Mouse (Mus musculus) midbrain, embryonic 12.5 days (tissue): Measurements from ENCODE around the gene Rdh11. TPM values are rescaled to one million over a fixed set of nuclear protein-coding genes. Genes with fewer than 3 reads are reported as not detected.
"Not testable (repeated sequence)": the region's sequence is repeated elsewhere in the genome, so short reads cannot be mapped to it uniquely, and the experiment has no call there.

ENCODE experiments used
- ATAC-seq: fragments of 200-750 bp; cut with Nextera tagmentation; 2 replicates; pipeline ENCODE4 v1.8.0; 2017; ENCODE audit warnings: low read depth, moderate TSS enrichment, moderate library complexity; ENCODE audit not compliant: low FRiP score
- H3K27ac ChIP-seq: fragments of 300-500 bp; sonication (generic); replicated peaks from 2 replicates; pipeline ENCODE4 v1.5.1; 2016; ENCODE audit warnings: mild to moderate bottlenecking
- H3K27me3 ChIP-seq: fragments of 300-500 bp; sonication (generic); 2 replicates; pipeline ENCODE4 v1.6.1; 2016; ENCODE audit warnings: mild to moderate bottlenecking
- H3K36me3 ChIP-seq: fragments of 300-500 bp; sonication (generic); 2 replicates; pipeline ENCODE4 v1.6.1; 2016
- H3K4me1 ChIP-seq: fragments of 300-500 bp; sonication (generic); 2 replicates; pipeline ENCODE4 v1.6.1; 2016
- H3K4me2 ChIP-seq: fragments of 300-500 bp; sonication (generic); replicated peaks from 2 replicates; pipeline ENCODE4 v1.6.1; 2016; ENCODE audit warnings: mild to moderate bottlenecking, moderate library complexity
- H3K4me3 ChIP-seq: fragments of 300-500 bp; sonication (generic); 2 replicates; pipeline ENCODE4 v1.5.1; 2016; ENCODE audit warnings: mild to moderate bottlenecking
- H3K9ac ChIP-seq: fragments of 300-500 bp; sonication (generic); replicated peaks from 2 replicates; pipeline ENCODE4 v1.6.1; 2016; ENCODE audit warnings: mild to moderate bottlenecking, moderate library complexity
- H3K9me3 ChIP-seq: fragments of 300-500 bp; sonication (generic); 2 replicates; pipeline ENCODE4 v1.6.1; 2016; ENCODE audit warnings: mild to moderate bottlenecking
- WGBS: fragments of 180-500 bp; shearing (Covaris S2); methylation state at CpG from one replicate; pipeline ENCODE4 v1.1.7; 2016; 5-methylcytosine and 5-hydroxymethylcytosine counted together
- polyA plus RNA-seq: library from polyadenylated mRNA; unstranded; fragments of >200 nt; fragmentation: Nextera tagmentation; extraction: Ambion mirVana; gene quantifications from 2 replicates; pipeline ENCODE4 v1.2.1, GENCODE M21; 2016

Rdh11 gene
- polyA plus RNA-seq: 28.3 and 28.4 TPM in 2 replicates

DNA sequence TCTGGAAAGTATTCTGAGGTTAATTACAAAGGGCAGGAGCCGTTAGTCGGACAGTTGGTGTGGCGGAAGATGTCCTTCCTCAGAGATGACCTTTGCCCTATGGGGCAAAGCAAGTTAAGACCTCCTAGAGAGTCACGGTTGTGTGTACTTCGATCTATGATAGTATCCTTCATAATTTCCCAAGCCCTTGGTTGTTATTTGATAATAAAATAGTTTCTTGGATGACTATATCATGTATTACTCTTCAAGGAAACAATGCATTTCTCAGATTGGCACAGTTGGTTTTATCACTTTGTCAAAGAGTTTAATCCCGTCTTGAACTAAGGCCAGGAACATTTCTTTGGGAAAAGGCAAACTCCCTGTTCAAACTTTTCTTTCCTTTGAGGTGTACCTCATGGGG is at the start of gene Rdh11:
Rdh11 (minus strand) TSS at position 101 of the 400 bp plus-strand sequence.
- H3K9ac ChIP-seq: peak within 1 kb of the TSS; percentile 76
- no peaks in the 10 kb centered on the region for H3K9me3 ChIP-seq
- H3K27ac ChIP-seq: peak within 1 kb of the TSS; percentile 54
- H3K36me3 ChIP-seq: peaks cover 13% of the 10 kb centered on the region
- no peaks in the 10 kb centered on the region for H3K27me3 ChIP-seq
- peak within 1 kb of the TSS; percentile 84 for H3K4me2 ChIP-seq
- ATAC-seq: no peak
- 66% methylated on average over 6 of the region's 6 CpGs for WGBS
- H3K4me1 ChIP-seq: peaks cover 13% of the 10 kb centered on the region
- H3K4me3 ChIP-seq: peak within 1 kb of the TSS; percentile 72

DNA sequence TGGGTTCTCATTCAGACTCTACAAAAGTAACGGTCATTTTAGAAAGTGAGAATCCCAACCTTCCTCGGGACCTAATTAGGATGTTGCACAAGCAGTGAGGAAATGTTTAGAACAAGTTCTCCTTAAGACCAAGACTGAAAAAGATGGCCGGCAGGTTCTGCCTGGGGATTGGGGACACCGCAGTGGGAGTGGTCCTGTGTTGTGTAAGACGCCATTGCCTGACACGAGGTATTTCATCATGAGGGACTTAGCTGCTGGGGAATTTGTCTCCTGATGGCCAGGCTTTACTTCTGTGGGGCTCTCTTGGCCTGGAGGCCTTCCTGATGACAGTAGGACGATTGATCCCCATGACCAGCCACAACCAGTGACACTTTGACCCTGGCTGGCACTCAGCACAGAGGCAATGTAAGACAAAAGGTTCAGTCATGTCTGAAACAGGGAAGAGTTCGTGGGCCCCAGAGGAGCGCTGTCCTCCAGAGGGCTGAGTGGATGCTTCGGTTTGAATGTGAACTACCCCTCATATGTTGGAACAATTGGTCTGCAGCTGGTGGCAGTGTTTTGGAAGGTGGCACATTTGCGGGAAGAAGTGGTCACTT is 43.5 kb upstream of the Rdh11 start:
- 78% methylated on average over 11 of the region's 11 CpGs for WGBS

GRCm38 (mm10) chr12:79217511-79217910 is 25.4 kb upstream of the Rdh11 start:
- no peaks in the 10 kb centered on the region for H3K4me1 ChIP-seq
- H3K36me3 ChIP-seq: no peaks in the 10 kb centered on the region
- no peak for ATAC-seq
- H3K27me3 ChIP-seq: no peaks in the 10 kb centered on the region
- H3K9ac ChIP-seq: no peak overlapping the region
- WGBS: 75% methylated on average over 5 of the region's 5 CpGs
- no peak overlapping the region for H3K4me3 ChIP-seq
- H3K9me3 ChIP-seq: no peaks in the 10 kb centered on the region
- no peak overlapping the region for H3K4me2 ChIP-seq
- no peak overlapping the region for H3K27ac ChIP-seq

More for the DNA sequence above, 43.5 kb upstream of the Rdh11 start:
- H3K9ac ChIP-seq: no peak overlapping the region
- no peak for ATAC-seq
- H3K27me3 ChIP-seq: no peaks in the 10 kb centered on the region
- H3K9me3 ChIP-seq: no peaks in the 10 kb centered on the region
- H3K4me3 ChIP-seq: no peak overlapping the region
- H3K27ac ChIP-seq: no peak overlapping the region
- peaks cover 65% of the 10 kb centered on the region for H3K36me3 ChIP-seq
- H3K4me2 ChIP-seq: no peak overlapping the region
- no peaks in the 10 kb centered on the region; the same call in 1 of the 2 replicates for H3K4me1 ChIP-seq

- ATAC-seq: no peak
- Histone ChIP-seq H3K27ac (no peak overlapping the region), H3K4me3 (no peak overlapping the region), H3K27me3 (no peaks in the 10 kb centered on the region), H3K36me3 (no peaks in the 10 kb centered on the region), H3K4me2 (no peak overlapping the region), H3K9ac (no peak overlapping the region), H3K9me3 (no peaks in the 10 kb centered on the region), H3K4me1 (peaks cover 5% of the 10 kb centered on the region)
- WGBS: 87% methylated on average over 8 of the region's 8 CpGs
Observed at GRCm38 (mm10) chr12:79211447-79211846, 19.4 kb upstream of the Rdh11 start.

- ATAC-seq: no peak; the same call in 1 of the 2 replicates
- H3K27me3 ChIP-seq: no peaks in the 10 kb centered on the region
- peaks cover 5% of the 10 kb centered on the region for H3K4me1 ChIP-seq
- H3K9me3 ChIP-seq: no peaks in the 10 kb centered on the region
- peak within 1 kb of the TSS; percentile 65 for H3K4me2 ChIP-seq
- WGBS: 6% methylated on average over 13 of the region's 13 CpGs
- H3K36me3 ChIP-seq: no peaks in the 10 kb centered on the region
- peak within 1 kb of the TSS; percentile 21; the same call in 1 of the 2 replicates for H3K9ac ChIP-seq
- H3K4me3 ChIP-seq: peak within 1 kb of the TSS; percentile 44
- H3K27ac ChIP-seq: no peak within 1 kb of the TSS
Observed at GRCm38 (mm10) chr12:79208703-79209464, 16.8 kb upstream of the Rdh11 start, which contains the start of gene Rdh12. Gene Rdh12 (plus strand): TSS chr12:79208914.

DNA sequence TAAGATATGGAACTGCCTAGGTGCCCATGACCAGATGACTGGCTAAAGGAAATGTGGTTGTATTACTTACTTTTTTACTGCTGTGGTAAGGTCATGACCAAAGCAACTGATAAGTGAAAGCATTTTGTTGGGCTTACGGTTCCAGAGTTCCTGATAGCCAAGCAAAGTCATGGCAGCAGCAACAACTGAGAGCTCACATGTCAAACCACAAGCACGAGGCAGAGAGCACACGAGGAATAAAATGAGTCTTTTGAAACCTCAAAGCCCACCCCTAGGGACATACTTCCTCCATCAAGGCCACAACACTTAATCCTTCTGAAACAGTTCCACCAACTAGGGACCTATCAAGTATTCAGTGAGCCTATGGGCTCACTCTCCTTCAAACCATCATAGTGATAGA is 9.8 kb upstream of the Rdh11 start:
- no peak for ATAC-seq
- Histone ChIP-seq H3K27ac (no peak overlapping the region), H3K4me1 (no peaks in the 10 kb centered on the region), H3K27me3 (no peaks in the 10 kb centered on the region), H3K36me3 (no peaks in the 10 kb centered on the region), H3K9ac (no peak overlapping the region), H3K4me3 (no peak overlapping the region), H3K4me2 (no peak overlapping the region), H3K9me3 (no peaks in the 10 kb centered on the region)
- WGBS: 73% methylated on average over 3 of the region's 3 CpGs

DNA sequence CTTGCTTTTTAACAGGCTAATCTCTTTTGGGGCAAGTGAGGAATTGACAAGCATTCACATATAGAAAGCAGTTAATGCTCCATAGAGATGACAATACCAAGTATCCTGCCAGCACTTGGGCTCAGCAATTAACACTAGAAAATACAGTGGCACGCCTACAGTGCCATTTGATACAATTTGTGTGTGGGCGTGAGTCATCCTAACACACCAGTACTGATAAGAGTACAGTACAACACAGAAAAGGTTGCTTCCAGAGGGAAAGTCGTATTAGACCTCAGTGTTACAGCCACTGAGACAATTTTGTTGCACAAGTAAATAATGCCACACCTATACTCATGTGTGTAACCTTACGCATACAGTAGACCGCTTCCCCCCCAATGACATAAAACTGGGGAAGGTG is 5.0 kb upstream of the Rdh11 start:
- Histone ChIP-seq H3K4me2 (no peak overlapping the region), H3K4me3 (no peak overlapping the region), H3K27ac (no peak overlapping the region), H3K9me3 (no peaks in the 10 kb centered on the region), H3K36me3 (no peaks in the 10 kb centered on the region), H3K9ac (no peak overlapping the region), H3K27me3 (no peaks in the 10 kb centered on the region), H3K4me1 (no peaks in the 10 kb centered on the region)
- 87% methylated on average over 5 of the region's 5 CpGs for WGBS
- no peak for ATAC-seq

DNA sequence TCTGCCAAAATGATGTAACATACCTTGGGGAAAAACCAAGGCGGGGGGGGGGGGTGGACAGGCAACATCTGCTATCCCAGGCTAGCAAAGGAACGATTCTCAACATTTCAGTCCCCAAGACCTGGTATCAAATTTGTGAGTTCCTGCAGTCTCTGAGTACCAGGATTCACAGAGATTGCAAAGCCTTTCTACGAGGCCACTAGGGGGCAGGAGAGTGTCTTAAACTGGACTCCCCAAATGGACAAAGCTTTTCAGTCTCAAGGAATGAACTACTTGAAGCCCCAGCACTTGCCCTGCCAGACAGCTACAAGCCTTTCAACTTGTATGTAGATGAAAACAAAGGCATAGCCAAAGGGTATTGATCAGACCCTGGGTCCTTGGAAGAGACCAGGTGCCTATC is 1.3 kb upstream of the Rdh11 start:
- Histone ChIP-seq H3K4me2 (no peak overlapping the region), H3K27ac (no peak overlapping the region), H3K9ac (no peak overlapping the region), H3K27me3 (no peaks in the 10 kb centered on the region), H3K36me3 (peaks cover under 1% of the 10 kb centered on the region; the same call in 1 of the 2 replicates), H3K9me3 (no peaks in the 10 kb centered on the region), H3K4me3 (no peak overlapping the region), H3K4me1 (peaks cover 13% of the 10 kb centered on the region)
- WGBS: 9% methylated on average over 3 of the region's 3 CpGs
- ATAC-seq: no peak

DNA sequence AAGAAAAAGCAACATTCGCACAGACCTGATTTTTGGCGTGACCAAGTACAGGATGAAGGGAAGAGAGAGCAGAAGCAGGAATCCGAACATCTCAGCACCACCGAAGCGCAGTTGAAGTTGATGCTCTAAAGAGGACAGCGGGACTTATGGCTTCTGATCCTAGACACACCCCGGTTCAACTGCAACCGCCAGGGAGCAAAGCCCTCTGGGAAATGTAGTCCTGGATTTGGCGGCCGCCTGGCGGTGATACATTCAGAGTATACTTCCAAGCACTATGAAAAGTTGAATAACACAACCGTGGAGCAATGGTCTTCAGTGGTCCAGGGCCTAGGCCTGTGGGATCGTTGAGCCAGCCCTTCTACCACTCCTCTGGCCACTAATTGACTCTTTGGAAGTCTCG is 392 bp downstream of the Rdh11 start:
- Histone ChIP-seq H3K9ac (peak overlapping the region; percentile 76), H3K9me3 (no peaks in the 10 kb centered on the region), H3K27me3 (no peaks in the 10 kb centered on the region), H3K4me1 (peaks cover 13% of the 10 kb centered on the region), H3K4me3 (peak overlapping the region; percentile 72), H3K36me3 (peaks cover 18% of the 10 kb centered on the region), H3K27ac (peak overlapping the region; percentile 54), H3K4me2 (peak overlapping the region; percentile 84)
- 6% methylated on average over 14 of the region's 14 CpGs for WGBS
- peak; percentile 89 for ATAC-seq

- H3K27ac ChIP-seq: peak overlapping the region; percentile 54
- peak overlapping the region; percentile 84 for H3K4me2 ChIP-seq
- peaks cover 24% of the 10 kb centered on the region for H3K36me3 ChIP-seq
- ATAC-seq: peak; percentile 91
- peak overlapping the region; percentile 76 for H3K9ac ChIP-seq
- H3K9me3 ChIP-seq: no peaks in the 10 kb centered on the region
- peak overlapping the region; percentile 72 for H3K4me3 ChIP-seq
- no peaks in the 10 kb centered on the region for H3K27me3 ChIP-seq
- peaks cover 13% of the 10 kb centered on the region for H3K4me1 ChIP-seq
- under 1% methylated on average over 18 of the region's 18 CpGs for WGBS
Observed at GRCm38 (mm10) chr12:79190931-79191673, 991 bp downstream of the Rdh11 start.

GRCm38 (mm10) chr12:79185160-79185559 is 6.9 kb downstream of the Rdh11 start:
- H3K4me3 ChIP-seq, ATAC-seq, H3K9ac ChIP-seq, H3K9me3 ChIP-seq, H3K4me1 ChIP-seq, H3K27me3 ChIP-seq, H3K27ac ChIP-seq, H3K4me2 ChIP-seq: not testable (repeated sequence)
- 86% methylated on average over 5 of the region's 6 CpGs for WGBS
- peaks cover 70% of the 10 kb centered on the region for H3K36me3 ChIP-seq

GRCm38 (mm10) chr12:79175998-79176397 is 16.1 kb downstream of the Rdh11 start:
- no peak overlapping the region for H3K4me2 ChIP-seq
- no peak overlapping the region for H3K9ac ChIP-seq
- ATAC-seq: no peak

More at GRCm38 (mm10) chr12:79175998-79176397, 16.1 kb downstream of the Rdh11 start:
- H3K4me1 ChIP-seq: peaks cover 6% of the 10 kb centered on the region
- 93% methylated on average over 5 of the region's 5 CpGs for WGBS
- no peak overlapping the region for H3K27ac ChIP-seq
- H3K36me3 ChIP-seq: peaks cover 32% of the 10 kb centered on the region
- no peaks in the 10 kb centered on the region for H3K9me3 ChIP-seq
- no peak overlapping the region for H3K4me3 ChIP-seq
- H3K27me3 ChIP-seq: no peaks in the 10 kb centered on the region
